Mouse (Mus musculus) liver, adult (tissue): ENCODE measurements around the gene Tas1r1.

Source experiments
- GATA4 ChIP-seq: IDR thresholded peaks from 2 replicates; pipeline ENCODE4 v1.6.1; 2014; ENCODE audit warnings: mild to moderate bottlenecking, low read length; ENCODE audit not compliant: insufficient replicate concordance

Gene Tas1r1

GRCm38 (mm10) chr4:152007481-152008147 is 30.8 kb downstream of the Tas1r1 start:
- no peak for TF ChIP-seq GATA4

- no peak for TF ChIP-seq GATA4
These were observed 31.6 kb downstream of the Tas1r1 start for GRCm38 (mm10) chr4:152006812-152007211.

GRCm38 (mm10) chr4:152006137-152006536 is 32.2 kb downstream of the Tas1r1 start:
- no peak for TF ChIP-seq GATA4

GRCm38 (mm10) chr4:152002063-152002462 is 36.3 kb downstream of the Tas1r1 start:
- TF ChIP-seq GATA4: no peak

GRCm38 (mm10) chr4:152001335-152001734 is 37.0 kb downstream of the Tas1r1 start:
- no peak for TF ChIP-seq GATA4

- TF ChIP-seq GATA4: no peak
These were observed 37.5 kb downstream of the Tas1r1 start for GRCm38 (mm10) chr4:152000906-152001305.

GRCm38 (mm10) chr4:151999481-151999880 is 38.9 kb downstream of the Tas1r1 start:
- no peak for TF ChIP-seq GATA4

GRCm38 (mm10) chr4:151997701-151998100 is 40.7 kb downstream of the Tas1r1 start:
- no peak for TF ChIP-seq GATA4

- no peak for TF ChIP-seq GATA4
These were observed 41.5 kb downstream of the Tas1r1 start for GRCm38 (mm10) chr4:151996951-151997222.

GRCm38 (mm10) chr4:151996173-151996950 is 42.0 kb downstream of the Tas1r1 start, which contains the start of gene Phf13:
Gene Phf13 (minus strand): TSS chr4:151996258.
- peak; percentile 21; the same call in 1 of the 2 replicates for TF ChIP-seq GATA4

GRCm38 (mm10) chr4:151995371-151996172 is 42.8 kb downstream of the Tas1r1 start:
- no peak for TF ChIP-seq GATA4

GRCm38 (mm10) chr4:151994228-151995171 is 43.9 kb downstream of the Tas1r1 start:
- TF ChIP-seq GATA4: no peak

GRCm38 (mm10) chr4:151993035-151993434 is 45.3 kb downstream of the Tas1r1 start:
- no peak for TF ChIP-seq GATA4

- TF ChIP-seq GATA4: no peak
These were observed 46.3 kb downstream of the Tas1r1 start for GRCm38 (mm10) chr4:151992091-151992490.

GRCm38 (mm10) chr4:151989110-151989488 is 49.3 kb downstream of the Tas1r1 start:
- no peak for TF ChIP-seq GATA4
